Mouse (Mus musculus): Measurements from ENCODE around the gene Gm49325. TPM values are rescaled to one million over a fixed set of nuclear protein-coding genes. Genes with fewer than 3 reads are reported as not detected.

Gm49325 gene
- total RNA-seq, 2 experiments from 2014 or later = 12.6 to 19.9 TPM

- no peak for DNase-seq (ENCODE audit: low spot score in 2 of 2)
These were observed 17.8 kb downstream of the Gm49325 start for GRCm38 (mm10) chr10:77623639-77624400.

DNA sequence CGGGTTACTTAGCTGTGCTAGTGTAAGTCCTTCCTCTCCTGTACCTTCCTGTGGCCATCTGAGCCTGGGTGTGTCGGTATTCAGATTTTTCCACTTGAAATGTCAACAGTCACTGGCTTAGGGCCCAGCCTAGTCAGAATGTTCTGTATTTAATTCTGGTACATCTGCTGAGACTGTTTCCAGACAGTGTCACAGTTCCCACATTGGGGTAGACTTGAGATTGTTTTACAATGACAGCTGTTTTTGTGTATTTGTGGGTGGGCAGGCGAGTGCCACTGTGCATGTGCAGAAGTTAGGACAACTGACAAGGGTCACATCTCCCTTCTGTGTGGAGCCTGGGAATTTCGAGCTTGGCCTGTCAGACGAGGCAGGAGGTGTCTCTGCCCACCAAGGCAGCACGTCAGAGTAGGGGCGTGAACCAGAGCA, 18.6 kb downstream of the Gm49325 start:
- peak; percentile 35 to 74 for DNase-seq (ENCODE audit: low spot score in 2 of 2)

- no peak for DNase-seq (ENCODE audit: low spot score in 2 of 2)
These were observed 20.0 kb downstream of the Gm49325 start for GRCm38 (mm10) chr10:77626036-77626435.

DNA sequence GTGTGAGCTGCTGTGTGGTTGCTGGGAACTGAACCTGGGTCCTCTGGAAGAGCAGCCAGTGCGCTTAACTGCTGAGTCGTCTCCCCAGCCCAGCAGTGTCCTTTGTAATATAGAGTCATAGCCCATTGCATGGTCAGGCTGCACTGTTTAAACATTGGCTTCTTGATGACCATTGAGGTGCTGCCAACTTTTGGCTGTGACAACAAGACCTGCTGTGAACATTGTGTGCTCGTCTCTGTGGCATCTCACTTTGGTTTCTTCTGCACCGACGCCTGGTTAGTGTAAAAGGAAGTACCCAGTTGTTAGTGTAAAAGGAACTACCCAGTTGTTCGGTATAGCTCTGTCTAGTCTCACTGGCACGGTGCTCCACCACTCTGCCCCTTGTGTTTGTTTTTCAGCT, 20.6 kb downstream of the Gm49325 start:
- DNase-seq (ENCODE audit: low spot score in 2 of 2) = no peak

DNA sequence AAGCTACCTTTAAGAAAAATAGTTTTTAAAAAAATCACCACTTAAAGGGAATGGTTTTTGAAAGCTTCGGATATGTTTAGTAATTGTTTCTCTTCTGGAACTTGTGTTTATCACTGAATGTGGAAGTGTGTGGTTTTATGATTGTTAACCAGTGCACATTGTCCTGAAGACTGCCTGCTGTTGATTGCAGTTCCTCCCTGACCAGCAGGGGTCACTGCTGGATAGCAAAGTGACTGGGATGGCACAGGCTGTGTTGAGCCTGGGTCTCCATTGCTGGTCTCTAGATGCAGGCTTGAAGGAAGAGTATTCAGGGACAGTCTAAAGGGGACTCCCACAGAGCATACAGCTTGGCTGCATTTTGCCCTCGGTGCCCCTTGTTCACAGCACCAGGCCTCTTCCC, 21.5 kb downstream of the Gm49325 start:
- peak; percentile 80 to 90 for DNase-seq (ENCODE audit: low spot score in 2 of 2)

GRCm38 (mm10) chr10:77629163-77629562, 23.2 kb downstream of the Gm49325 start:
- no peak for DNase-seq (ENCODE audit: low spot score in 2 of 2)

DNA sequence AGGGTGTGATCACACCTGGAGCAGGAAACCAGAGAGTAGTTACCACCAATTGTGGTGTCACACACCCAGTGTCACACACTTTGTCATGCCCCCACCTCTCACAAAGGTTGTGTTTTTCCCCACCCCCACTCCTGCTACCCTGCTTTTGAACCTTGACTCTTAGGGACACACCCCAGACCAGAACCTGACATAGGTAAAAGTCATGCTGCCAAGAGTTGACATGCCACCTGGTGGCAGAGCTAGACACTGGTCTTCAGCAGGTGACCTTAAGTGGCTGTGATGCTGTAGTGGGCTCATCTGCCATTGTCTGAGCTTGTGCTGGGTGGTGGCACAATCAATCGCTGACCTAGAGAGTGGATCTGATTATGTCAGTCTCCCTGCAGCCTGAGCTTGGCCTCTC, 24.0 kb downstream of the Gm49325 start:
- no peak for DNase-seq (ENCODE audit: low spot score in 2 of 2)

DNA sequence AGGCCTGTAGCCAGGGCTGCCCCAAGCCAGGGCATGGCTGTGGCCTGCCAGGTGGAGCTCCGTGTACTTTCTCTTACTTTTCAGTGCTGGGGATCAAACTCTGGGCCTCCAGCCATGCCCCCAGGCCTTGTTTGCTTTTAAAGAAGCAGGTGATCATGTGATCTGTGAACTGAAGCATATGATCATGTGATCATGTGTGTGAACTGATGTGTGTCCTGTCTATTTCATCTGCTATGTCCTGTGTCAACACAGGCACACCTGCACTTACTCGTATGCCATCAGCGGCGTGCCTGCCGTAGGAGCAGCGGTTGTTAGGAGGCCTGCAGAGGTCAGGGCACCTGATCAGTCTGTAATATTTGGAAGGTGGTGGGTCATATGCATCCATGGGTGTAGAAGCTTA, 28.0 kb downstream of the Gm49325 start:
- no peak for DNase-seq (ENCODE audit: low spot score in 2 of 2)

DNA sequence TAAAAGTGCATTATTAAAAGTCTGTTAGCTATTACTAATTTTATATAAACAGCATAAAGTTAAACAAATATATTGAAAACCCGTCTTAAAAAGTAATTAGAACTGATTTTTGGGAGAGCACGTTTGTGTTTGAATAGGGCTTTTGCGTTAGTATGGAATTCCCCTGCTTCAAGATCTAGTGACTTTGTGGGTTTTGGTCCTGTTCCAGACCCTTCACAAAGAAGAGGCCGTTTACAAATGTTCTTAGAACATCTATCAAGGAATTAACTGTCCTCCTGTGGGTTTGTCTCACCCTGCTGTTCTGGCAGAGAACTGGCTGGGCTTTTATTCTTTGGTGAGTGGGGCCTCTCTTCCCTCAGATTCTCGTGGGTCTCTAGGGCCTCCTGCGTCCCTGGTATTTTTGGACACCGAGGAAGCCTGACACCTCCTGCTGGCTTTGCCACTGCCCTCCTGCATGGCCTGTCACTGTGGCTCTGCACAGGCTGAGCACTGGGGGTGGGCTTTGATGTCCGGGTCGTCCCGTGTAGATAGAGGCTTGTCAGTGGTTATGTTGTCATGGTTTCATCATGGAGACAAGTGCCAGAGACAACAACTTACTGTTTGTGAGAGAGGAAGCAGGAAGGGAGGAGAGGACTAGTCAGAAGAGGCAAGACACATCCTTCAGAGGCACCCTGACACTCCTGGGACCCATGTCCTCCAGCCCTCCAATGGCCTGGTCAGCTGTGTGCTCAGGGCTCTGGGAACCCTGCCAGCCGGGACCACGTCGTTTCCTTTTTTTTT, 28.6 kb downstream of the Gm49325 start:
- DNase-seq (ENCODE audit: low spot score in 2 of 2) = no peak

DNA sequence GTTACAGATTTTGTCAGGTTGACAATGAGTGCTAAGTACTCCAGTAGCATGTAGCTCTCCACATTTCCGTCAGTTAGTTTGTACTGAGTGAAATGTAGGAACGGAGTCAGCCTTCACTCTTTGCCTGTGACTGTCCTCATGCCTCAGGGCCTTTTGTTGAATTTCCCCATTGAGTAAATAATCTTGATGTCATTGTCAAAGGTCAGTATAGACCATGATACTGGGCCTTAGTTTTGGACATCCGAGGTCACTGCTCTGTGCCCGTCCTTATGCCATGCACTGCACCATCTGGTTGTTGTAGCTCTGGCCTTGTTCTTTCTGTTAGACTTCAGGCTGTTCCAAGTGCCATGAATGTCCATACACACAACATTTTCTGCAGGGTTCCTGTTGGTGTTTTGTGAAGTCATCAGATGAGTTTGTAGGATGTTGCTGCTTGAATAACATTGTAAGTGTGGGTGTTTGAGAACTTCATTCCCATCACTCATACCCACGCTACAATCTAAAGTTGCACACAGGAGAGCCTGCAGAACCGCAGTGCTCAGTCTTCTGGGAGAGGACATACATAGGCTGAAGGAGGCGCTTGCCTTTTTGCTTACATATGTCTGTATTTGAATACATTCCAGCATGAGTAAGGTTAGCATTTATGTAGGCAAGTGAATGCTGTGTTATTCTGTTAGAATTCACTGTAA, 30.4 kb downstream of the Gm49325 start:
- no peak for DNase-seq (ENCODE audit: low spot score in 2 of 2)

GRCm38 (mm10) chr10:77638956-77639355, 33.0 kb downstream of the Gm49325 start:
- no peak for DNase-seq (ENCODE audit: low spot score in 2 of 2)

GRCm38 (mm10) chr10:77643160-77643559, 37.2 kb downstream of the Gm49325 start:
- DNase-seq (ENCODE audit: low spot score in 2 of 2) = no peak

DNA sequence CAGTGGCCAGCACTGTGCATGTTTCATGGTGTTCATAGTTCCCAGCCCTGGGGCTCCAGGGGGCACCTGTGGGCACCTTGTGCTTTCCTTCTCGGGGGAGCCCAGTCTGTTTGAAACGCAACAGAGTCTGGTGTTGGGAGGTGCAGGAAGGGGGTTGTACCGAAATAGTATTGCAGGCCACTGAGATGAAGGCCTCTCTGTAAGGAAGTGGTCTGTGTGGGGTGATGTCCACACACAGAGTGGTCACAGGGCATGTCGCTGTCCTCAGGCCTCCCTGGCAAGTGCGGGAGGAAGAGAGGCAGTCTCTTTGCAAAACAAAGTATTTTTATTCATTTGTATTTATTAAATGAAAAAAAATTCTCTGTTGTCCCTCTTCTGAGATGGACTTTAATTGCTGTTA, 39.6 kb downstream of the Gm49325 start:
- no peak for DNase-seq (ENCODE audit: low spot score in 2 of 2)

DNA sequence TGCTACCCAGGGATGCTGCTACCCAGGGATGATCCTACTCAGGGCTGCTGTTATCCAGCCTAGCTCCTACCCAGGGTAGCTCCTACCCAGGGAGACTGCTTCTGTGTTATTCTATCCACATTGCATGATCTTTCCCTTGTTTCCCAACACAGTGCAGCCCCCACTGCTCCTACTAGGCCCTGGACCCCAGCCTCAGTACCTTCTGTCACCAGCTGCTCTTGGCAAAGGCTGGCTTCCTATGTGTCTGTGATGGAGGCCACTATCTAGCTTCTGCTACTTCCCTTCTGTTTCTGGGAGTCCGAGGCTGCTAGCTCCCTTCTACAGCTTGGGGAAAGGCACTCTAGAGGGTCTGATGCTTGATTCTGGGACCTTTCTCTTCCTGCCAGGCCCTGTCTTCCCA, 41.5 kb downstream of the Gm49325 start:
- DNase-seq (ENCODE audit: low spot score in 2 of 2) = no peak

GRCm38 (mm10) chr10:77647901-77648300, 41.9 kb downstream of the Gm49325 start:
- no peak for DNase-seq (ENCODE audit: low spot score in 2 of 2)

DNA sequence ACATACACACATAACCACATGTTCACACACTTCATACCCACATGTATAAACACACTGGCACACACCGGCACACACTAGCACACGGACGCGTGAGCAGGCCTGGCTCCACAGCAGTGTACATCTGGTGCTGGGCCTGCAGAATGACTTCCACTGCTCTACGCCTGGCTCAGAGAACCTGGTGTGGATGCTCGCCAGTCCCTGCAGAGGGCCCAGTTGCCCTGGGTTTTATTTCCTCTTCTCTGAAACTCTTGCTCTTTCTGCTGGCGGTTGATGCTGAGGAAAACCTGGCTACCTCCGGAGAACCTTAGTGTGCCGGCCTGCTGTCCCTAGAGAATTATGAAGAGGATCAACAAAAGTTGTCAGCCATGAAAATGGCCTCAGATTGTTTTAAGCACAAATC, 46.0 kb downstream of the Gm49325 start:
- DNase-seq (ENCODE audit: low spot score in 2 of 2) = no peak

DNA sequence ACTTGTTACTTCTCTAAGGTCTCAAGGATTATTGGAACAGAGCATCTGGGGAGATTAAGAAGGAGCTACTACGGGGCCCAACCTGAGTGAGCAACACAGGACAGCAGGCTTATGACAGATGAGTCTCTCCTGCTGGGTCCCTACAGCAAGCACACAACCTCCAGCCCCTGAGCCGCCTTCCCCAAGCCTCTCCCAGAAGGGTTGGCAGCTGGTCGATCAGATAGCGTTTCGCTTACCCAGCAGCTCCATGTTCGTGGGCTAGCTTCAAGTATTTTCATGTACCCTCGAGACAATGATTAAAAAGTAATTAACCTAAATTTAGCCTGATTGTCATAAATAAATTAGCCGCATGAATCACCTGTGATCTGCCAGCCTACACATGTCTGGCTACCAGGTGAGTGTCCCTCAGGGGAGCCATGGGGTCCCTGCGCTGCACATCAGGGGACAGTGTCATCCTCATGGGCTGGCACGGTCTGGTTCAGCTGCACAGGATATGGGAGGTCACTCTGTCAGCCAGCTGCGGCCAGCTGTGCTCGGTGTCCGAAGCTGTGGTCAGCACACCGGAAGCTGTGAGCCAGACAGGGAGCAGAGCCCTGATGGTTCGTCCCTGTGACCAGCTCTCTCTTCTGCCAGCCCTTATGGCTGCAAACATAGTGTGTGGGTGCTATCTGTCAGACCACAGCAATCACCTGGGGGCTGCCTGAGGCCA, 52.4 kb downstream of the Gm49325 start:
- no peak for DNase-seq (ENCODE audit: low spot score in 2 of 2)

- DNase-seq (ENCODE audit: low spot score in 2 of 2) = no peak
These were observed 58.1 kb downstream of the Gm49325 start for GRCm38 (mm10) chr10:77663949-77664665.

GRCm38 (mm10) chr10:77666342-77666741, 60.3 kb downstream of the Gm49325 start:
- no peak for DNase-seq (ENCODE audit: low spot score in 2 of 2)

- no peak for DNase-seq (ENCODE audit: low spot score in 2 of 2)
These were observed 61.4 kb downstream of the Gm49325 start for GRCm38 (mm10) chr10:77667402-77667801.

- no peak for DNase-seq (ENCODE audit: low spot score in 2 of 2)
These were observed 64.7 kb downstream of the Gm49325 start for GRCm38 (mm10) chr10:77670710-77671109.

Measured in layer of hippocampus, postnatal 14 days (tissue).